Mouse (Mus musculus): ENCODE measurements around the gene Atp13a1. TPM values are rescaled to one million over a fixed set of nuclear protein-coding genes. Genes with fewer than 3 reads are reported as not detected.

Gene Atp13a1
- polyA plus RNA-seq, 1 experiment from 2014 or later, result 48.9 TPM

Other genes starting within 250 kb of the Atp13a1 start
- 16.0 and 17.6 TPM in 2 replicates for gene Zfp868, start 165.6 kb upstream of the Atp13a1 start, polyA plus RNA-seq (2015; fragmentation: Nextera tagmentation; extraction: Ambion mirVana)
- gene Zfp964, start 136.7 kb upstream of the Atp13a1 start, polyA plus RNA-seq (2015; fragmentation: Nextera tagmentation; extraction: Ambion mirVana), result 1.1 and 1.2 TPM in 2 replicates
- 23.2 and 24.3 TPM in 2 replicates for gene Zfp869, start 80.4 kb upstream of the Atp13a1 start, polyA plus RNA-seq (2015; fragmentation: Nextera tagmentation; extraction: Ambion mirVana)
- gene Zfp963, start 41.2 kb upstream of the Atp13a1 start, polyA plus RNA-seq (2015; fragmentation: Nextera tagmentation; extraction: Ambion mirVana), result 5.7 and 6.1 TPM in 2 replicates
- 0.49 TPM in 1 of 2 replicates, not detected in the other for gene Gm20422, start 16.3 kb upstream of the Atp13a1 start, polyA plus RNA-seq (2015; fragmentation: Nextera tagmentation; extraction: Ambion mirVana)
- 19.1 and 20.6 TPM in 2 replicates for gene Zfp866, start within 50 bp of the Atp13a1 start, polyA plus RNA-seq (2015; fragmentation: Nextera tagmentation; extraction: Ambion mirVana)
- gene Gmip, start 17.5 kb downstream of the Atp13a1 start, polyA plus RNA-seq (2015; fragmentation: Nextera tagmentation; extraction: Ambion mirVana), result 10.4 and 10.7 TPM in 2 replicates
- gene Lpar2, start 31.3 kb downstream of the Atp13a1 start, polyA plus RNA-seq (2015; fragmentation: Nextera tagmentation; extraction: Ambion mirVana), result 0.41 and 0.42 TPM in 2 replicates
- gene Pbx4, start 41.3 kb downstream of the Atp13a1 start, polyA plus RNA-seq (2015; fragmentation: Nextera tagmentation; extraction: Ambion mirVana), result 3.5 and 3.9 TPM in 2 replicates
- gene Cilp2, start 96.5 kb downstream of the Atp13a1 start, polyA plus RNA-seq (2015; fragmentation: Nextera tagmentation; extraction: Ambion mirVana), result 0.48 and 0.65 TPM in 2 replicates
- 2.8 and 3.4 TPM in 2 replicates for gene Tssk6, start 111.0 kb downstream of the Atp13a1 start, polyA plus RNA-seq (2015; fragmentation: Nextera tagmentation; extraction: Ambion mirVana)
- gene Ndufa13, start 111.4 kb downstream of the Atp13a1 start, polyA plus RNA-seq (2015; fragmentation: Nextera tagmentation; extraction: Ambion mirVana), result 212 and 213 TPM in 2 replicates
- gene Yjefn3, start 111.5 kb downstream of the Atp13a1 start, polyA plus RNA-seq (2015; fragmentation: Nextera tagmentation; extraction: Ambion mirVana), result 3.9 and 4.2 TPM in 2 replicates
- gene Gatad2a, start 205.2 kb downstream of the Atp13a1 start, polyA plus RNA-seq (2015; fragmentation: Nextera tagmentation; extraction: Ambion mirVana), result 51.2 and 54.7 TPM in 2 replicates